Mouse (Mus musculus) heart, embryonic 12.5 days (tissue): ENCODE measurements at regions not wholly inside any gene's neighbourhood (a gene's known extent, or its start where the extent isn't known, plus 50 kb on each side); places are given as distances from the start of the nearest gene placed in this dataset.

Experiments used
- ATAC-seq: fragments of 200-750 bp; cut with Nextera tagmentation; 2 replicates; pipeline ENCODE4 v1.8.0; 2017; ENCODE audit warnings: moderate TSS enrichment, moderate library complexity; ENCODE audit not compliant: insufficient number of reproducible peaks, low FRiP score
- H3K27ac ChIP-seq: fragments of 300-500 bp; sonication (generic); 2 replicates; pipeline ENCODE4 v1.5.1; 2016; ENCODE audit warnings: mild to moderate bottlenecking, moderate library complexity; ENCODE audit not compliant: poor library complexity, severe bottlenecking
- H3K27me3 ChIP-seq: fragments of 300-500 bp; sonication (generic); replicated peaks from 2 replicates; pipeline ENCODE4 v1.6.1; 2016; ENCODE audit warnings: mild to moderate bottlenecking, moderate library complexity
- H3K36me3 ChIP-seq: fragments of 300-500 bp; sonication (generic); 2 replicates; pipeline ENCODE4 v1.6.1; 2016; ENCODE audit warnings: mild to moderate bottlenecking, moderate library complexity
- H3K4me1 ChIP-seq: fragments of 300-500 bp; sonication (generic); replicated peaks from 2 replicates; pipeline ENCODE4 v1.6.1; 2016; ENCODE audit warnings: mild to moderate bottlenecking
- H3K4me2 ChIP-seq: fragments of 300-500 bp; sonication (generic); 2 replicates; pipeline ENCODE4 v1.6.1; 2016; ENCODE audit warnings: mild to moderate bottlenecking, moderate library complexity
- H3K4me3 ChIP-seq: fragments of 300-500 bp; sonication (generic); 2 replicates; pipeline ENCODE4 v1.5.1; 2016; ENCODE audit warnings: mild to moderate bottlenecking
- H3K9ac ChIP-seq: fragments of 300-500 bp; sonication (generic); 2 replicates; pipeline ENCODE4 v1.6.1; 2016; ENCODE audit warnings: mild to moderate bottlenecking, moderate library complexity
- H3K9me3 ChIP-seq: fragments of 300-500 bp; sonication (generic); replicated peaks from 2 replicates; pipeline ENCODE4 v1.6.1; 2016; ENCODE audit warnings: mild to moderate bottlenecking, moderate library complexity
- WGBS: fragments of 180-500 bp; shearing (Covaris S2); methylation state at CpG from one replicate; pipeline ENCODE4 v1.1.7; 2016; 5-methylcytosine and 5-hydroxymethylcytosine counted together

GRCm38 (mm10) chr2:106540176-106540575 is 152.9 kb upstream of the Mpped2 start:
- no peaks in the 10 kb centered on the region for H3K9me3 ChIP-seq
- no peak overlapping the region for H3K27ac ChIP-seq
- 93% methylated on average over 5 of the region's 5 CpGs for WGBS
- no peaks in the 10 kb centered on the region for H3K27me3 ChIP-seq
- H3K4me3 ChIP-seq = no peak overlapping the region
- peaks cover 16% of the 10 kb centered on the region; the same call in 1 of the 2 replicates for H3K4me1 ChIP-seq
- no peaks in the 10 kb centered on the region for H3K36me3 ChIP-seq
- ATAC-seq = no peak
- H3K4me2 ChIP-seq = no peak overlapping the region
- H3K9ac ChIP-seq = no peak overlapping the region

DNA sequence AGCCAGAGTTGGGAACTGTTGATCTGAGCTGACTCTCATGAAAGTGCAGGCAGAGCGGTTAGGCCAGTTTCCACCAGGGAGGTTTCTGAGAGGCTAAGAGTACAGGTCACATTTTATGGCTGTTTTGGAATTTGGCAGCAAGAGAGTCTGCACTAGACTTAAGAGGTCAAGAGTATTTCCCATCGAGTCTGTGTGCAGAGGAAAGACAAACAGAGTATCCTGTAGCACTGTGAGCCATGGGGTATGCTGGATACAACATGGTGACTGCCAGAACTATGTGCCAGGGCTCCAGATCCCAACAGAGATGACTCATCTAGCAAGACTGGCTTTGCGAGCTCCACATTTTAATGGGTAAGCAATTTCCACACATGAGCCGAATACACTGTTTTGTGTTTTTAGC is 146.0 kb upstream of the Mpped2 start:
- Histone ChIP-seq H3K9ac (no peak overlapping the region), H3K9me3 (no peaks in the 10 kb centered on the region), H3K27ac (no peak overlapping the region), H3K36me3 (no peaks in the 10 kb centered on the region), H3K4me3 (no peak overlapping the region), H3K4me1 (no peaks in the 10 kb centered on the region), H3K4me2 (no peak overlapping the region), H3K27me3 (no peaks in the 10 kb centered on the region)
- WGBS = 78% methylated on average over 4 of the region's 4 CpGs
- no peak for ATAC-seq

- Histone ChIP-seq H3K27me3 (no peaks in the 10 kb centered on the region), H3K9me3 (no peaks in the 10 kb centered on the region), H3K9ac (no peak overlapping the region), H3K27ac (no peak overlapping the region), H3K4me3 (no peak overlapping the region), H3K4me1 (no peaks in the 10 kb centered on the region), H3K4me2 (no peak overlapping the region), H3K36me3 (no peaks in the 10 kb centered on the region)
- no peak for ATAC-seq
- WGBS = 81% methylated on average over 5 of the region's 5 CpGs
Measured at GRCm38 (mm10) chr2:106553666-106554065, 139.4 kb upstream of the Mpped2 start.

DNA sequence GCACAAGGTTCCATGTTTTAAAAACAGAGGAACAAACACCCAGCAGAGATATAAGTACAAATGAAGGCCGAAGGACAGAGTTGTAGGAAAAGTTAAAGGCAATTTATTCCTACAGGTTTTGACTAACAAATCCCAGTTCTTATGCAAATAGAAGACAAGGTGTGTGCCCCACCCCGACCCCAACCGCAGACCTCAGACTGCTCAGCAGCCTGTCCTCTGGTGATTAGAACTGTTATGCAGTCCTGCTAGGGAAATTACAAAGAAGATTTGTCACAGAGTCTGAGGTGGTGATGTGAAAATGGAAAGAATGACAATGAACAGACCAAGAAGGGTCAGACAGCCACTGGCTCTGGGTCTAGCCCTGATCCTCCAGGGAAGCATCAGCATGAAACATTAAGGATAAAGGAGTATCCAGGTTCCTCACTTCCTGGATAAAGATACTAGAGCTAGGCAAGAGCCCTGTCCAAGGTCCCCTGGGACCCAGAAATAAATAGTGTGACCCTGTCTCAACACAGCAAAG is 131.4 kb upstream of the Mpped2 start:
- H3K4me2 ChIP-seq = no peak overlapping the region
- H3K27ac ChIP-seq = no peak overlapping the region
- H3K4me3 ChIP-seq = no peak overlapping the region
- ATAC-seq = no peak
- no peaks in the 10 kb centered on the region for H3K9me3 ChIP-seq
- 49% methylated on average over 3 of the region's 3 CpGs for WGBS
- H3K36me3 ChIP-seq = no peaks in the 10 kb centered on the region
- no peak overlapping the region for H3K9ac ChIP-seq
- no peaks in the 10 kb centered on the region for H3K4me1 ChIP-seq
- H3K27me3 ChIP-seq = no peaks in the 10 kb centered on the region

DNA sequence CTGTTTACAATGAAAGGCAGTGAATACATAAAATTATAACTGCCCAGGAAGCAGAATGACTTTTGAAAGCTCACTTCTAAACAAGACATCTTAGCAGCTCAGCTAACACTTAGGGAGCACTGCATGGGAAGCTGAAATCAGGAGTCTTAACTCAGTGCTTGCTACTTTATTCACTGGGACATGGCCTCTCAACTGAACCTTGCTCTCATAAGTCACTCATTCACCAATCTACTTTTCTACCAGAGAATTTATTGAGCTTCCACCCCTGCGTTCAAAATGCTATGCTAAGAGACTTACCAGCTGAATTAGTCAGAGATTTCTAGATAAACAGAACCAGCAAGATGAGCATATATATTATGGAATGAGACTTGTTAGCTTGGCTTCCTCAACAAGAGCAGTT is 122.8 kb upstream of the Mpped2 start:
- Histone ChIP-seq H3K27me3 (no peaks in the 10 kb centered on the region), H3K36me3 (no peaks in the 10 kb centered on the region), H3K9me3 (no peaks in the 10 kb centered on the region), H3K27ac (no peak overlapping the region), H3K4me3 (no peak overlapping the region), H3K9ac (no peak overlapping the region), H3K4me2 (no peak overlapping the region), H3K4me1 (no peaks in the 10 kb centered on the region)
- WGBS = 94% methylated on average over 1 of the region's 1 CpGs
- no peak for ATAC-seq

DNA sequence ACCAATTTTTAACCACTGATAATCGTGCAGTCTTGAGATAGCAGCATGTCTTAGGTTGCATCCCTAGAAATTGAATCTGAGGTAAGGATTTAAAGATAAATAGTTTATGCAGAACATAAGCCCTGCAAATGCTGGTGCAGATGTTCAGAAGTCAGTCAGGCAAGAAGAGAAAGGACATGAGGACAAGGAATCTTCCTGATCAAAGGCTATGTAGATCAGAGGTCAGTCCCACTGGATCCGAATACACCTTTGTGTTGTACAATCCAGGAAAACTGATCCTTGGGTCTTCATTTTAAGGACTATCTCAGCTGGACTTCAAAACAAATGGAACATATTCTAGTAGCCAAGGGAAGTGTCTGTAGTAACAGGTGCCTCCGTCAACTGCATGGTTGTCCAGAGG is 121.7 kb upstream of the Mpped2 start:
- Histone ChIP-seq H3K27ac (no peak overlapping the region), H3K4me1 (no peaks in the 10 kb centered on the region), H3K36me3 (no peaks in the 10 kb centered on the region), H3K9ac (no peak overlapping the region), H3K4me3 (no peak overlapping the region), H3K9me3 (no peaks in the 10 kb centered on the region), H3K4me2 (no peak overlapping the region), H3K27me3 (no peaks in the 10 kb centered on the region)
- ATAC-seq = no peak
- 85% methylated on average over 3 of the region's 3 CpGs for WGBS

GRCm38 (mm10) chr2:106571913-106572312 is 121.2 kb upstream of the Mpped2 start:
- H3K27me3 ChIP-seq = no peaks in the 10 kb centered on the region
- H3K9me3 ChIP-seq = no peaks in the 10 kb centered on the region
- H3K9ac ChIP-seq = no peak overlapping the region
- no peaks in the 10 kb centered on the region for H3K4me1 ChIP-seq
- no peaks in the 10 kb centered on the region for H3K36me3 ChIP-seq
- no peak for ATAC-seq
- H3K27ac ChIP-seq = no peak overlapping the region
- WGBS = 58% methylated on average over 2 of the region's 2 CpGs
- H3K4me3 ChIP-seq = no peak overlapping the region
- H3K4me2 ChIP-seq = no peak overlapping the region

GRCm38 (mm10) chr2:106576746-106577323 is 116.2 kb upstream of the Mpped2 start:
- Histone ChIP-seq H3K9me3 (no peaks in the 10 kb centered on the region), H3K4me3 (no peak overlapping the region), H3K9ac (no peak overlapping the region), H3K4me2 (no peak overlapping the region), H3K27me3 (no peaks in the 10 kb centered on the region), H3K36me3 (no peaks in the 10 kb centered on the region), H3K4me1 (peaks cover 8% of the 10 kb centered on the region), H3K27ac (no peak overlapping the region)
- ATAC-seq = no peak
- 49% methylated on average over 4 of the region's 4 CpGs for WGBS

DNA sequence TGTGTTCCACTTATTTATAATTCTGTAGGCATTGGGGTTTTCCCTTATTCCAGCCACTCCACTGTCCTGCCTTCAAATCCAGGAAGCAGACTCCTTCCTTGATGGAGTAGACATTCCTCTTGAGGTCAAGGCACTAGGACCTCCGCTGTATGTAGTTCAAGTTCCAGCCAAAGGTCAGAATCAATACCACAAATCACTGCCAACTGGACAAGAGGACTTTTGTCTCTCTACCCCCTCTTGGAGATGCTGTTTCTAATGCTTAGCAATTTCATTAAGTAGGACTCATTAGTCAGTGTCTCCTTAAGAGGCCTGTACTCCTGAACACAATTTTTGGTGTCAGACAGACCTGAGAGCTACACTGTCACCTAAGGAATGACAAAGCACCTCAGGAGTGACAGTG is 115.0 kb upstream of the Mpped2 start:
- 83% methylated on average over 1 of the region's 1 CpGs for WGBS

DNA sequence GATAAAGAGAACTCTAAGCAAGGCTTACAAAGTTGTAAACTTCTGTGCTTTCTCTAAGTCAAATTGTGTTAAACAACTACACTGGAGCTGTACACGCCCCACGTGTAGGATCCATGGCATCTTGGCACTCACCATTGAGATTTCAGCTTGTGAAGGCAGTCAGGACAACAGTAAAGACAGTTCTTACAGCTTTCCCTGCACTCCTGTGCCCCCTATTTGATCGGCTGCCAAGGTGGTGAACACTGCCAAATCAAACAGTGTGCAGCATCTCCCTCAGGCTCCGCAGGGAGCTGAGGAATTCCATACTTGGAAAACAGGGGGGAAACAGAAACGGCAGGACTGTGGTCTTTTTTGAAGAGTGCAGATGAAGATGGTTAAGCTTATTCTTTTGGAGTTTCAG is 112.4 kb upstream of the Mpped2 start:
- Histone ChIP-seq H3K4me2 (no peak overlapping the region), H3K27ac (no peak overlapping the region), H3K4me3 (no peak overlapping the region), H3K9me3 (no peaks in the 10 kb centered on the region), H3K36me3 (no peaks in the 10 kb centered on the region), H3K4me1 (peaks cover 8% of the 10 kb centered on the region), H3K27me3 (no peaks in the 10 kb centered on the region), H3K9ac (no peak overlapping the region)
- ATAC-seq = 0 out of 2 replicates have a peak, but pooled peaks have one; percentile 36
- 27% methylated on average over 5 of the region's 5 CpGs for WGBS

More for the DNA sequence above, 115.0 kb upstream of the Mpped2 start:
- peaks cover 8% of the 10 kb centered on the region for H3K4me1 ChIP-seq
- no peaks in the 10 kb centered on the region for H3K27me3 ChIP-seq
- no peak overlapping the region for H3K27ac ChIP-seq
- H3K4me2 ChIP-seq = no peak overlapping the region
- H3K9ac ChIP-seq = no peak overlapping the region
- no peak for ATAC-seq
- no peak overlapping the region for H3K4me3 ChIP-seq
- H3K36me3 ChIP-seq = no peaks in the 10 kb centered on the region
- H3K9me3 ChIP-seq = no peaks in the 10 kb centered on the region

DNA sequence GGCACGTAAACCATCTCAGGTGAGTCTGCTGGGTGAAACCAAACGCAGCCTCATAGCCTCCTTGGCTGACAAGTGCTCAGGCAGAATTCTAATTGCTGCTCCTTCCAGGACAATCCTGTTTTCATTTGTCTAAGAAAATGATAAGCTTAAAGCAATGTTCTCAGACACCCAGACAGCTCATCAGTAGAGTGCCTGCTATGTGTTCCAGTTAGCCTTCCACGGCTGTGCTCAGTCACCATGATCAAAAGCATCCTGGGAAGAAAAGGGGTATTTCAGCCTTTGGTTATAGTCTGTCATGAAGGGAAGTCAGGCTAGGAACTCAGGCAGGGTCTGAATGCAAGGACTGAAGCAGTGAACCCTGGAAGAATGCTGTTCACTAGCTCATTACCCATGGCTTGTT is 71.8 kb upstream of the Mpped2 start:
- no peak overlapping the region for H3K4me2 ChIP-seq

GRCm38 (mm10) chr2:106622326-106622725 is 70.7 kb upstream of the Mpped2 start:
- Histone ChIP-seq H3K4me2 (no peak overlapping the region), H3K27ac (no peak overlapping the region), H3K4me1 (0 out of 2 replicates have a peak, but pooled peaks cover 5% of the 10 kb centered on the region), H3K9me3 (no peaks in the 10 kb centered on the region), H3K4me3 (no peak overlapping the region), H3K9ac (no peak overlapping the region), H3K27me3 (no peaks in the 10 kb centered on the region), H3K36me3 (no peaks in the 10 kb centered on the region)
- WGBS = 69% methylated on average over 5 of the region's 5 CpGs
- ATAC-seq = no peak

More for the DNA sequence above, 71.8 kb upstream of the Mpped2 start:
- Histone ChIP-seq H3K4me1 (0 out of 2 replicates have a peak, but pooled peaks cover 5% of the 10 kb centered on the region), H3K27me3 (no peaks in the 10 kb centered on the region), H3K27ac (no peak overlapping the region), H3K36me3 (no peaks in the 10 kb centered on the region), H3K9me3 (no peaks in the 10 kb centered on the region), H3K4me3 (no peak overlapping the region), H3K9ac (no peak overlapping the region)
- 83% methylated on average over 3 of the region's 3 CpGs for WGBS
- ATAC-seq = no peak
